Mouse (Mus musculus) forebrain, embryonic 12.5 days (tissue): ENCODE results near the gene Fbxl5. TPM values are rescaled to one million over a fixed set of nuclear protein-coding genes. Genes with fewer than 3 reads are reported as not detected.

Source experiments
- ATAC-seq: fragments of 200-750 bp; cut with Nextera tagmentation; 2 replicates; pipeline ENCODE4 v1.8.0; 2017; ENCODE audit warnings: moderate TSS enrichment; ENCODE audit not compliant: low FRiP score
- H3K27ac ChIP-seq: fragments of 300-500 bp; sonication (generic); 2 replicates; pipeline ENCODE4 v1.5.1; 2016; ENCODE audit warnings: mild to moderate bottlenecking
- H3K27me3 ChIP-seq: fragments of 300-500 bp; sonication (generic); 2 replicates; pipeline ENCODE4 v1.6.1; 2016; ENCODE audit warnings: mild to moderate bottlenecking
- H3K36me3 ChIP-seq: fragments of 300-500 bp; sonication (generic); replicated peaks from 2 replicates; pipeline ENCODE4 v1.6.1; 2016; ENCODE audit warnings: mild to moderate bottlenecking
- H3K4me1 ChIP-seq: fragments of 300-500 bp; sonication (generic); 2 replicates; pipeline ENCODE4 v1.6.1; 2016
- H3K4me2 ChIP-seq: fragments of 300-500 bp; sonication (generic); 2 replicates; pipeline ENCODE4 v1.6.1; 2016; ENCODE audit warnings: mild to moderate bottlenecking, moderate library complexity
- H3K4me3 ChIP-seq: fragments of 300-500 bp; sonication (generic); replicated peaks from 2 replicates; pipeline ENCODE4 v1.5.1; 2016; ENCODE audit warnings: mild to moderate bottlenecking
- H3K9ac ChIP-seq: fragments of 300-500 bp; sonication (generic); 2 replicates; pipeline ENCODE4 v1.6.1; 2016; ENCODE audit warnings: mild to moderate bottlenecking
- H3K9me3 ChIP-seq: fragments of 300-500 bp; sonication (generic); 2 replicates; pipeline ENCODE4 v1.6.1; 2016
- WGBS: fragments of 180-500 bp; shearing (Covaris S2); methylation state at CpG from one replicate; pipeline ENCODE4 v1.1.7; 2016; 5-methylcytosine and 5-hydroxymethylcytosine counted together
- polyA plus RNA-seq: library from polyadenylated mRNA; unstranded; fragments of >200 nt; fragmentation: Nextera tagmentation; extraction: Ambion mirVana; gene quantifications from 2 replicates; pipeline ENCODE4 v1.2.1, GENCODE M21; 2016

The Fbxl5 gene
- polyA plus RNA-seq, 1 experiment from 2014 or later, result 70.1 TPM

GRCm38 (mm10) chr5:43771555-43771954 lies 49.9 kb downstream of the Fbxl5 start:
- 94% methylated on average over 3 of the region's 3 CpGs for WGBS
- ATAC-seq, result no peak
- peaks cover 32% of the 10 kb centered on the region for H3K36me3 ChIP-seq
- peaks cover 2% of the 10 kb centered on the region; the same call in 1 of the 2 replicates for H3K4me1 ChIP-seq
- no peaks in the 10 kb centered on the region for H3K27me3 ChIP-seq
- H3K27ac ChIP-seq, result no peak overlapping the region
- no peak overlapping the region for H3K4me2 ChIP-seq
- no peak overlapping the region for H3K9ac ChIP-seq
- H3K9me3 ChIP-seq, result no peaks in the 10 kb centered on the region
- no peak overlapping the region for H3K4me3 ChIP-seq

- H3K4me1 ChIP-seq, result no peaks in the 10 kb centered on the region
- no peak overlapping the region for H3K9ac ChIP-seq
- H3K4me2 ChIP-seq, result no peak overlapping the region
- H3K27me3 ChIP-seq, result no peaks in the 10 kb centered on the region
- no peak overlapping the region for H3K27ac ChIP-seq
- ATAC-seq, result no peak
- 86% methylated on average over 3 of the region's 3 CpGs for WGBS
- peaks cover 35% of the 10 kb centered on the region for H3K36me3 ChIP-seq
- H3K9me3 ChIP-seq, result no peaks in the 10 kb centered on the region
- no peak overlapping the region for H3K4me3 ChIP-seq
Observed at GRCm38 (mm10) chr5:43770618-43771354, 50.7 kb downstream of the Fbxl5 start.

GRCm38 (mm10) chr5:43749092-43749491 lies 72.3 kb downstream of the Fbxl5 start:
- Histone ChIP-seq H3K4me2 (no peak overlapping the region), H3K36me3 (peaks cover 10% of the 10 kb centered on the region; the same call in 1 of the 2 replicates), H3K9ac (no peak overlapping the region), H3K4me3 (no peak overlapping the region), H3K4me1 (no peaks in the 10 kb centered on the region), H3K27me3 (no peaks in the 10 kb centered on the region), H3K9me3 (no peaks in the 10 kb centered on the region), H3K27ac (no peak overlapping the region)
- WGBS, result 81% methylated on average over 3 of the region's 3 CpGs
- no peak for ATAC-seq

- no peak overlapping the region for H3K4me3 ChIP-seq
- no peak for ATAC-seq
- no peaks in the 10 kb centered on the region for H3K27me3 ChIP-seq
- H3K9ac ChIP-seq, result no peak overlapping the region
- H3K9me3 ChIP-seq, result no peaks in the 10 kb centered on the region
- no peak overlapping the region for H3K27ac ChIP-seq
- peaks cover 12% of the 10 kb centered on the region for H3K36me3 ChIP-seq
- H3K4me1 ChIP-seq, result no peaks in the 10 kb centered on the region
- 95% methylated on average over 4 of the region's 4 CpGs for WGBS
- no peak overlapping the region for H3K4me2 ChIP-seq
Observed at GRCm38 (mm10) chr5:43748039-43748438, 73.4 kb downstream of the Fbxl5 start.

- Histone ChIP-seq H3K27ac (no peak overlapping the region), H3K4me3 (no peak overlapping the region), H3K36me3 (peaks cover 24% of the 10 kb centered on the region), H3K9ac (no peak overlapping the region), H3K9me3 (no peaks in the 10 kb centered on the region), H3K27me3 (no peaks in the 10 kb centered on the region), H3K4me1 (no peaks in the 10 kb centered on the region), H3K4me2 (no peak overlapping the region)
- no peak for ATAC-seq
- 77% methylated on average over 5 of the region's 5 CpGs for WGBS
Observed at GRCm38 (mm10) chr5:43745156-43745555, 76.3 kb downstream of the Fbxl5 start.

- H3K4me2 ChIP-seq, result no peak overlapping the region
- no peak for ATAC-seq
- no peaks in the 10 kb centered on the region for H3K27me3 ChIP-seq
- no peak overlapping the region for H3K27ac ChIP-seq
- no peaks in the 10 kb centered on the region for H3K4me1 ChIP-seq
- no peaks in the 10 kb centered on the region for H3K9me3 ChIP-seq
- H3K4me3 ChIP-seq, result no peak overlapping the region
- H3K36me3 ChIP-seq, result peaks cover 20% of the 10 kb centered on the region
- WGBS, result 95% methylated on average over 1 of the region's 1 CpGs
- no peak overlapping the region for H3K9ac ChIP-seq
Observed at GRCm38 (mm10) chr5:43744187-43744586, 77.3 kb downstream of the Fbxl5 start.

- H3K27me3 ChIP-seq, result no peaks in the 10 kb centered on the region
- H3K36me3 ChIP-seq, result peaks cover 25% of the 10 kb centered on the region
- ATAC-seq, result no peak
- H3K27ac ChIP-seq, result no peak overlapping the region
- H3K4me2 ChIP-seq, result no peak overlapping the region
- WGBS, result 75% methylated on average over 8 of the region's 8 CpGs
- no peak overlapping the region for H3K4me3 ChIP-seq
- no peaks in the 10 kb centered on the region for H3K9me3 ChIP-seq
- H3K9ac ChIP-seq, result no peak overlapping the region
- H3K4me1 ChIP-seq, result 0 out of 2 replicates have a peak, but pooled peaks cover 3% of the 10 kb centered on the region
Observed at GRCm38 (mm10) chr5:43732381-43732780, 89.1 kb downstream of the Fbxl5 start.

- H3K4me3 ChIP-seq, result no peak overlapping the region
- no peak for ATAC-seq
- H3K4me1 ChIP-seq, result 0 out of 2 replicates have a peak, but pooled peaks cover 3% of the 10 kb centered on the region
- H3K4me2 ChIP-seq, result no peak overlapping the region
- 89% methylated on average over 11 of the region's 11 CpGs for WGBS
- H3K27me3 ChIP-seq, result no peaks in the 10 kb centered on the region
- peaks cover 26% of the 10 kb centered on the region for H3K36me3 ChIP-seq
- no peak overlapping the region for H3K9ac ChIP-seq
- no peak overlapping the region for H3K27ac ChIP-seq
- no peaks in the 10 kb centered on the region for H3K9me3 ChIP-seq
Observed at GRCm38 (mm10) chr5:43728375-43729165, 92.9 kb downstream of the Fbxl5 start.

GRCm38 (mm10) chr5:43723830-43724229 lies 97.6 kb downstream of the Fbxl5 start:
- Histone ChIP-seq H3K4me1 (0 out of 2 replicates have a peak, but pooled peaks cover 3% of the 10 kb centered on the region), H3K27me3 (no peaks in the 10 kb centered on the region), H3K27ac (no peak overlapping the region), H3K9ac (no peak overlapping the region), H3K9me3 (no peaks in the 10 kb centered on the region), H3K4me3 (no peak overlapping the region), H3K4me2 (no peak overlapping the region), H3K36me3 (peaks cover 30% of the 10 kb centered on the region)
- ATAC-seq, result no peak
- 91% methylated on average over 7 of the region's 7 CpGs for WGBS

GRCm38 (mm10) chr5:43722452-43722783 lies 99.0 kb downstream of the Fbxl5 start:
- H3K36me3 ChIP-seq, result peaks cover 37% of the 10 kb centered on the region
- H3K9me3 ChIP-seq, result no peaks in the 10 kb centered on the region
- H3K4me2 ChIP-seq, result no peak overlapping the region
- no peaks in the 10 kb centered on the region for H3K27me3 ChIP-seq
- H3K9ac ChIP-seq, result no peak overlapping the region
- ATAC-seq, result no peak
- WGBS, result 89% methylated on average over 6 of the region's 6 CpGs
- no peaks in the 10 kb centered on the region for H3K4me1 ChIP-seq
- H3K27ac ChIP-seq, result no peak overlapping the region
- H3K4me3 ChIP-seq, result no peak overlapping the region

GRCm38 (mm10) chr5:43721538-43722451 lies 99.6 kb downstream of the Fbxl5 start:
- no peak overlapping the region for H3K9ac ChIP-seq
- peaks cover 38% of the 10 kb centered on the region for H3K36me3 ChIP-seq
- no peaks in the 10 kb centered on the region for H3K4me1 ChIP-seq
- H3K9me3 ChIP-seq, result no peaks in the 10 kb centered on the region
- no peak for ATAC-seq
- no peaks in the 10 kb centered on the region for H3K27me3 ChIP-seq
- H3K4me3 ChIP-seq, result no peak overlapping the region
- WGBS, result 75% methylated on average over 5 of the region's 5 CpGs
- H3K4me2 ChIP-seq, result no peak overlapping the region
- no peak overlapping the region for H3K27ac ChIP-seq

- Histone ChIP-seq H3K4me3 (no peak overlapping the region), H3K27ac (no peak overlapping the region), H3K27me3 (no peaks in the 10 kb centered on the region), H3K4me1 (no peaks in the 10 kb centered on the region), H3K9me3 (no peaks in the 10 kb centered on the region), H3K9ac (no peak overlapping the region), H3K4me2 (no peak overlapping the region), H3K36me3 (peaks cover 59% of the 10 kb centered on the region)
- ATAC-seq, result no peak
Observed at GRCm38 (mm10) chr5:43699240-43699639, 122.2 kb downstream of the Fbxl5 start.
